Mouse (Mus musculus) MEL (cell line): ENCODE measurements around the gene Rnf223. TPM values are rescaled to one million over a fixed set of nuclear protein-coding genes. Genes with fewer than 3 reads are reported as not detected.

ENCODE experiments used
- DNase-seq: peaks from one replicate; pipeline ENCODE4 v3.0.0; 2011; ENCODE audit warnings: low read depth, low spot score
- H3K27ac ChIP-seq: 2 replicates; pipeline ENCODE4 v1.5.1; 2012; ENCODE audit warnings: low read depth, mild to moderate bottlenecking, control low read depth, low read length, moderate library complexity; ENCODE audit not compliant: control insufficient read depth
- H3K27me3 ChIP-seq, 2 experiments: fragments of 150-350 bp in 1 of 2; sonication (generic) in 1 of 2; 2 replicates each; pipeline ENCODE4 v1.6.1; 2012; ENCODE audit warnings: low read length in 2 of 2, mild to moderate bottlenecking in 2 of 2, improper control_type of control experiment in 1 of 2, moderate library complexity in 1 of 2; ENCODE audit not compliant: insufficient read depth in 2 of 2, control insufficient read depth in 1 of 2
- H3K36me3 ChIP-seq, 2 experiments: 2 replicates each; pipeline ENCODE4 v1.6.1; 2012 to 2014; ENCODE audit warnings: low read length in 2 of 2, improper control_type of control experiment in 1 of 2, inconsistent platforms in 1 of 2, mild to moderate bottlenecking in 1 of 2; ENCODE audit not compliant: insufficient read depth in 2 of 2, control insufficient read depth in 1 of 2
- H3K4me1 ChIP-seq, 2 experiments: fragments of 150-350 bp in 1 of 2; sonication (generic) in 1 of 2; 2 replicates each; pipeline ENCODE4 v1.6.1; 2012; ENCODE audit warnings: low read length in 2 of 2, improper control_type of control experiment in 1 of 2, mild to moderate bottlenecking in 1 of 2; ENCODE audit not compliant: insufficient read depth in 2 of 2, control insufficient read depth in 1 of 2
- H3K4me3 ChIP-seq, 2 experiments: fragments of 150-350 bp in 1 of 2; sonication (generic) in 1 of 2; 2 replicates each; pipeline ENCODE4 v1.5.1; 2012; ENCODE audit warnings: low read depth in 2 of 2, low read length in 2 of 2, mild to moderate bottlenecking in 2 of 2, moderate library complexity in 2 of 2, control low read depth in 1 of 2, improper control_type of control experiment in 1 of 2; ENCODE audit not compliant: control insufficient read depth in 1 of 2, insufficient read depth in 1 of 2
- H3K79me2 ChIP-seq: 2 replicates; pipeline ENCODE4 v1.6.1; 2012; ENCODE audit warnings: mild to moderate bottlenecking, low read length, moderate library complexity; ENCODE audit not compliant: control insufficient read depth, poor library complexity, insufficient read depth
- H3K9ac ChIP-seq: 2 replicates; pipeline ENCODE4 v1.6.1; 2012; ENCODE audit warnings: low read depth, mild to moderate bottlenecking, control low read depth, low read length, moderate library complexity; ENCODE audit not compliant: control insufficient read depth, poor library complexity, severe bottlenecking
- H3K9me3 ChIP-seq: fragments of 150-350 bp; sonication (generic); replicated peaks from 2 replicates; pipeline ENCODE4 v1.6.1; 2012; ENCODE audit warnings: mild to moderate bottlenecking, low read length, improper control_type of control experiment, moderate library complexity; ENCODE audit not compliant: insufficient read depth
- BHLHE40 ChIP-seq: IDR thresholded peaks from 2 replicates; pipeline ENCODE4 v1.6.1; 2012; ENCODE audit warnings: low read depth, mild to moderate bottlenecking, inconsistent platforms, low read length, improper control_type of control experiment, borderline replicate concordance
- CHD2 ChIP-seq: IDR thresholded peaks from 2 replicates; pipeline ENCODE4 v1.6.1; 2011; ENCODE audit warnings: low read length, improper control_type of control experiment
- CTCF ChIP-seq, 3 experiments: IDR thresholded peaks in 2 of 3; conservative IDR thresholded peaks in 1 of 3; 2 replicates each; pipeline ENCODE4 v1.5.1; 2011 to 2012; ENCODE audit warnings: low read length in 3 of 3, low read depth in 2 of 3, mild to moderate bottlenecking in 2 of 3, improper control_type of control experiment in 1 of 3, inconsistent platforms in 1 of 3, mixed read lengths in 1 of 3, moderate library complexity in 1 of 3; ENCODE audit not compliant: control insufficient read depth in 1 of 3, insufficient read depth in 1 of 3, poor library complexity in 1 of 3, severe bottlenecking in 1 of 3
- E2F4 ChIP-seq: IDR thresholded peaks from 2 replicates; pipeline ENCODE4 v1.6.1; 2011; ENCODE audit warnings: low read depth, low read length, improper control_type of control experiment, borderline replicate concordance
- ELF1 ChIP-seq: IDR thresholded peaks from 2 replicates; pipeline ENCODE4 v1.6.1; 2014; ENCODE audit warnings: low read depth, mild to moderate bottlenecking, inconsistent platforms, low read length, improper control_type of control experiment, moderate library complexity
- EP300 ChIP-seq, 2 experiments: IDR thresholded peaks; 2 replicates each; pipeline ENCODE4 v1.6.1; 2011; ENCODE audit warnings: improper control_type of control experiment in 2 of 2, low read length in 2 of 2, low read depth in 1 of 2, mild to moderate bottlenecking in 1 of 2
- ETS1 ChIP-seq: IDR thresholded peaks from 2 replicates; pipeline ENCODE4 v1.6.1; 2012; ENCODE audit warnings: low read depth, mild to moderate bottlenecking, inconsistent platforms, low read length, improper control_type of control experiment, moderate library complexity
- JUND ChIP-seq: IDR thresholded peaks from 2 replicates; pipeline ENCODE4 v1.6.1; 2011; ENCODE audit warnings: low read depth, mild to moderate bottlenecking, improper control_type of control experiment, low read length
- KAT2A ChIP-seq: conservative IDR thresholded peaks from 2 replicates; pipeline ENCODE4 v1.6.1; 2012; ENCODE audit warnings: low read depth, low read length, improper control_type of control experiment, inconsistent platforms
- MAFK ChIP-seq: IDR thresholded peaks from 2 replicates; pipeline ENCODE4 v1.6.1; 2011; ENCODE audit warnings: low read depth, mild to moderate bottlenecking, low read length, improper control_type of control experiment, borderline replicate concordance
- MEF2A ChIP-seq: IDR thresholded peaks from 2 replicates; pipeline ENCODE4 v1.6.1; 2014; ENCODE audit warnings: low read depth, mild to moderate bottlenecking, inconsistent platforms, low read length, improper control_type of control experiment; ENCODE audit not compliant: poor library complexity, insufficient replicate concordance, severe bottlenecking; ENCODE audit errors: extremely low read depth
- MYC ChIP-seq: IDR thresholded peaks from 2 replicates; pipeline ENCODE4 v1.6.1; 2011; ENCODE audit warnings: low read depth, mild to moderate bottlenecking, low read length, improper control_type of control experiment, moderate library complexity
- NELFE ChIP-seq: IDR thresholded peaks from 2 replicates; pipeline ENCODE4 v1.6.1; 2011; ENCODE audit warnings: low read depth, low read length, improper control_type of control experiment
- NRF1 ChIP-seq: IDR thresholded peaks from 2 replicates; pipeline ENCODE4 v1.6.1; 2014; ENCODE audit warnings: low read depth, mild to moderate bottlenecking, inconsistent platforms, low read length, improper control_type of control experiment, moderate library complexity; ENCODE audit not compliant: poor library complexity, insufficient read depth, severe bottlenecking
- POLR2A ChIP-seq, 2 experiments: IDR thresholded peaks; 2 replicates each; pipeline ENCODE4 v1.6.1; 2011 to 2012; ENCODE audit warnings: low read length in 2 of 2, mild to moderate bottlenecking in 2 of 2, control low read depth in 1 of 2, improper control_type of control experiment in 1 of 2, low read depth in 1 of 2, moderate library complexity in 1 of 2; ENCODE audit not compliant: control insufficient read depth in 1 of 2, insufficient read depth in 1 of 2, poor library complexity in 1 of 2
- RCOR1 ChIP-seq: IDR thresholded peaks from 2 replicates; pipeline ENCODE4 v1.6.1; 2012; ENCODE audit warnings: low read depth, mild to moderate bottlenecking, inconsistent platforms, low read length, improper control_type of control experiment
- SIN3A ChIP-seq: IDR thresholded peaks from 2 replicates; pipeline ENCODE4 v1.6.1; 2012; ENCODE audit warnings: low read length, improper control_type of control experiment, inconsistent platforms
- TAL1 ChIP-seq: IDR thresholded peaks from 2 replicates; pipeline ENCODE4 v1.6.1; 2012; ENCODE audit warnings: mild to moderate bottlenecking, inconsistent platforms, low read length, moderate library complexity, mixed read lengths
- UBTF ChIP-seq: IDR thresholded peaks from 2 replicates; pipeline ENCODE4 v1.6.1; 2012; ENCODE audit warnings: low read depth, mild to moderate bottlenecking, inconsistent platforms, low read length, improper control_type of control experiment, moderate library complexity, borderline replicate concordance; ENCODE audit not compliant: insufficient read depth
- USF1 ChIP-seq: IDR thresholded peaks from 2 replicates; pipeline ENCODE4 v1.6.1; 2014; ENCODE audit warnings: low read depth, mild to moderate bottlenecking, inconsistent platforms, low read length, improper control_type of control experiment, moderate library complexity
- USF2 ChIP-seq, 2 experiments: IDR thresholded peaks; 2 replicates each; pipeline ENCODE4 v1.6.1; 2011 to 2012; ENCODE audit warnings: improper control_type of control experiment in 2 of 2, low read length in 2 of 2, borderline replicate concordance in 1 of 2, inconsistent platforms in 1 of 2, low read depth in 1 of 2, mild to moderate bottlenecking in 1 of 2; ENCODE audit not compliant: insufficient read depth in 1 of 2
- ZC3H11A ChIP-seq: IDR thresholded peaks from 2 replicates; pipeline ENCODE4 v1.6.1; 2012; ENCODE audit warnings: low read depth, mild to moderate bottlenecking, inconsistent platforms, low read length, improper control_type of control experiment
- ZKSCAN1 ChIP-seq: IDR thresholded peaks from 2 replicates; pipeline ENCODE4 v1.6.1; 2012; ENCODE audit warnings: low read depth, mild to moderate bottlenecking, inconsistent platforms, low read length, improper control_type of control experiment, moderate library complexity
- ZMIZ1 ChIP-seq: IDR thresholded peaks from 2 replicates; pipeline ENCODE4 v1.6.1; 2012; ENCODE audit warnings: low read depth, mild to moderate bottlenecking, inconsistent platforms, low read length, improper control_type of control experiment, moderate library complexity
- polyA plus RNA-seq, 2 experiments: library from polyadenylated mRNA; stranded (reverse) in 1 of 2; unstranded in 1 of 2; fragments of >175 nt in 1 of 2; fragments of >200 nt in 1 of 2; gene quantifications; 2 replicates each; pipeline versions ENCODE4 v1.2.1 to v1.2.4; 2012; ENCODE audit warnings: low replicate concordance in 2 of 2, low read depth in 1 of 2; ENCODE audit not compliant: insufficient read length in 2 of 2, insufficient read depth in 1 of 2, missing spikeins in 1 of 2
- total RNA-seq: library from RNA; depleted of rRNA; stranded (reverse); fragments of 300-350 nt; gene quantifications from 2 replicates; pipeline ENCODE4 v1.2.3, GENCODE M21; 2012

The Rnf223 gene
- total and polyA plus RNA-seq, 3 experiments = 0.65 to 2.5 TPM; not detected in 1

DNA sequence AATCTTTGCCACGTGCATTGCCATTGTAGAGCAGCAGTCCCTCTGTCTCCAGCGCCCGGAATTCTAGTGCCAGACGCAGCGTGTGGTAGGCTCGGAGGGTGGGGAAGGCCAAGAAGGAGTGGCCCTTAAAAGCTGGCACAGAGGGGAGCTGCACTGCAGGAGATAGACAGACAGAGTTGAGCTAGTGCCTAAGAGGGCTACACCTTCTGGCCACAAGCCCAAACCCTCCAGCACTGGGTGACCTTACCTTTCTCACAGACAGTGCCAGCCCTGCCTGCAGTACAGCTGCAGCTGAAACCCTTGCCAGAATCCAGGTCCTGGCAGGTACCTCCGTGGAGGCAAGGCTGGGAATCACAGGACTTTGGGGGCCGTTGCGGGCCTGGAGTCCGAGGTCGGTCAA lies 41.5 kb downstream of the Rnf223 start:
- Histone ChIP-seq H3K27me3 (no peaks in the 10 kb centered on the region), H3K9me3 (no peaks in the 10 kb centered on the region), H3K4me1 (no peaks in the 10 kb centered on the region), H3K36me3 (peaks cover 0 to 1% of the 10 kb centered on the region in 2 experiments; a peak in 1 of 4 replicates), H3K9ac (no peak overlapping the region), H3K79me2 (no peaks in the 10 kb centered on the region), H3K27ac (no peak overlapping the region), H3K4me3 (no peak overlapping the region)
- no peak for DNase-seq
- TF ChIP-seq KAT2A = no peak
- no peak for TF ChIP-seq ZMIZ1
- no peak for TF ChIP-seq MAFK
- TF ChIP-seq CTCF (IDR thresholded peaks at IDR 0.05 in 2 of 3, conservative IDR thresholded peaks at IDR 0.05 in 1 of 3; ENCODE audit: control insufficient read depth in 1 of 3, insufficient read depth in 1 of 3, low read depth in 2 of 3, low read length in 3 of 3, poor library complexity in 1 of 3, severe bottlenecking in 1 of 3) = no peak
- TF ChIP-seq CHD2 = no peak
- TF ChIP-seq UBTF = no peak
- no peak for TF ChIP-seq ZKSCAN1
- no peak for TF ChIP-seq MEF2A
- TF ChIP-seq ELF1 = no peak
- TF ChIP-seq ZC3H11A = no peak
- no peak for TF ChIP-seq TAL1
- TF ChIP-seq NRF1 = no peak
- no peak for TF ChIP-seq NELFE
- TF ChIP-seq E2F4 = no peak
- TF ChIP-seq MYC = no peak
- TF ChIP-seq USF1 = no peak
- TF ChIP-seq RCOR1 = no peak
- TF ChIP-seq, all 39 proteins: peak for 0

DNA sequence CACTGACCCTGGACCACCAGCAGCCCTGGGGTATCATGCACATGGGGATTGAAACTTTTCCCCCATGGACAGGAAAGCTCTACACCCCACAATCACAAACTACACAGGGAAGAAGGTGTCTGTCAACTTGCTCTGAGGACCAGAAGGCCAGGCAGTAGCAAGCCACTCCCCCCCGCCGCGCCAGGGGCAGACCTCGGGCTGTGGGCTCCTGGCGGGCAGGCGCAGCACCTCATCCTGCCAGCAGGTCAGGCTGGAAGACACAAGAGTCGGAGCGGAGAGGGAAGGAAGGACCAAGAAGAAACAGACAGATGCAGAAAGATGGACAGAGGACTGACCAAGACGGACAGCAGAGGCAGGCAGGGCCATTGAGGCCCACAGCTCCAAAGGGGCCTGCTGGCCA lies 47.3 kb downstream of the Rnf223 start:
- Histone ChIP-seq H3K27ac (no peak overlapping the region), H3K36me3 (peaks cover 0 to 1% of the 10 kb centered on the region in 2 experiments; a peak in 1 of 4 replicates), H3K9me3 (no peaks in the 10 kb centered on the region), H3K27me3 (no peaks in the 10 kb centered on the region), H3K79me2 (no peaks in the 10 kb centered on the region), H3K4me1 (no peaks in the 10 kb centered on the region), H3K4me3 (no peak overlapping the region), H3K9ac (no peak overlapping the region)
- TF ChIP-seq ETS1 (no peak), SIN3A (no peak), ZC3H11A (no peak), CTCF (IDR thresholded peaks at IDR 0.05 in 2 of 3, conservative IDR thresholded peaks at IDR 0.05 in 1 of 3; ENCODE audit: control insufficient read depth in 1 of 3, insufficient read depth in 1 of 3, low read depth in 2 of 3, low read length in 3 of 3, poor library complexity in 1 of 3, severe bottlenecking in 1 of 3) (no peak), E2F4 (no peak), USF2 (IDR thresholded peaks at IDR 0.05; ENCODE audit: borderline replicate concordance in 1 of 2, insufficient read depth in 1 of 2, low read depth in 1 of 2, low read length in 2 of 2) (no peak), RCOR1 (no peak), BHLHE40 (no peak), JUND (no peak), POLR2A (IDR thresholded peaks at IDR 0.05; ENCODE audit: control insufficient read depth in 1 of 2, insufficient read depth in 1 of 2, low read depth in 1 of 2, low read length in 2 of 2, poor library complexity in 1 of 2) (no peak), EP300 (IDR thresholded peaks at IDR 0.05; ENCODE audit: low read depth in 1 of 2, low read length in 2 of 2) (no peak)
- no peak for DNase-seq
